Mouse (Mus musculus): ENCODE data around the gene Hspa12b. TPM values are rescaled to one million over a fixed set of nuclear protein-coding genes. Genes with fewer than 3 reads are reported as not detected.

Hspa12b gene
- polyA plus RNA-seq, 1 experiment = 6.0 TPM

GRCm38 (mm10) chr2:131145536-131145935 is 18.5 kb downstream of the Hspa12b start:
- H3ac ChIP-seq (ENCODE audit: control insufficient read depth, insufficient read length, low read depth) = no peak overlapping the region
- peaks cover 56% of the 10 kb centered on the region for H3K36me3 ChIP-seq (ENCODE audit: control insufficient read depth, insufficient read depth)
- H3K27me3 ChIP-seq (ENCODE audit: control insufficient read depth, insufficient read depth, insufficient read length) = no peaks in the 10 kb centered on the region
- H3K79me2 ChIP-seq (ENCODE audit: control insufficient read depth, insufficient read depth) = no peaks in the 10 kb centered on the region
- peaks cover 1% of the 10 kb centered on the region for H3K79me3 ChIP-seq (ENCODE audit: low read depth)
- no peak overlapping the region for H3K4me3 ChIP-seq (ENCODE audit: insufficient read depth, poor library complexity, severe bottlenecking)
- TF ChIP-seq CEBPB (IDR thresholded peaks at IDR 0.05; ENCODE audit: low read depth) (no peak), MYOD1 (IDR thresholded peaks at IDR 0.05; ENCODE audit: control insufficient read depth, insufficient read length, low read depth) (no peak), MYOG (IDR thresholded peaks at IDR 0.05; ENCODE audit: control insufficient read depth, extremely low read depth, insufficient read length) (no peak), MAX (IDR thresholded peaks at IDR 0.05) (no peak), CTCF (IDR thresholded peaks at IDR 0.05; ENCODE audit: control insufficient read depth, insufficient read depth, insufficient read length) (no peak), FOSL1 (IDR thresholded peaks at IDR 0.05; ENCODE audit: insufficient read depth, low read length, poor library complexity, severe bottlenecking) (no peak), USF1 (IDR thresholded peaks at IDR 0.05; ENCODE audit: low read depth) (no peak)

DNA sequence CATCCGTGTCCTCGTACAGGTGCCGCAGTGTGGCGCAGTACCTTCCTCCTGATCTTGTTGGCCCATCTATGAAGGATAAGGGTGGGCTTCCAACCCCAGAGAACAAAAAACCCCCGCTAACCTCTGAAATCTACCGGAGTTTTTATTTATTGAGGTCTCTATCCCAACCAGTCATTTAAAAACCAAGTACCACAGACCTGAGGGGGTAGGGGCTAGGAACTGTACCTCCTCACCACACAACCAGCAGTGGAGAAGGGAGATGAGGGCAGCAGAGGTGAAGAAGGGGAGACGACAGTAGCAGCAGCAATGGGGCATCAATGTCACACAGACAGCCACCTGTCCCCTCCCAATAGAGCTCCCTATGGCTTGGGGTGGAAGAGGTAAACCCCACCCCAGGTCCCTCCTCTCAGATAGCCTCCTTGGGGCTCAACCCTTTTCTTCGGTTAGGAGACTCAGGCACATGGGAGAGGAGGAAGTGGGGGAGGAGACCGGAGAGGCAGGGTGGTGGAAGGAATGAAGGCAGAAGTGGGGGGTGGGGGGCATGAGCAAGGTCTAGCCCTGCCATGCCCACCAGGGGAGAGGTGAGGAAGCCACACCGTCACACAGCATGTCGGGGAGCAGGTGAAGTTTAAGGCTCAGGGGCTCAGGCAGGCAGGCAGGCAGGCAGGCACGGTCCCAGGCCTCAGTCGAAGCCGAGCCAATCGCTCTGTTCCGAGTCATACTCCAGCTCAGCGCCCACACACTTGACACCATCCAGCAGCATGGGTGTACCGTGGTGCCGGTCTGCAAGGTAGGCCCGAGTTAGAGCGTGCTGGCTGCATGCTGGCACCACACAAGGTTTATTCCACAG is 19.3 kb downstream of the Hspa12b start:
- H3K79me3 ChIP-seq (ENCODE audit: low read depth) = peaks cover 1% of the 10 kb centered on the region
- H3K4me3 ChIP-seq (ENCODE audit: insufficient read depth, poor library complexity, severe bottlenecking) = no peak overlapping the region
- no peak for TF ChIP-seq MYOG (IDR thresholded peaks at IDR 0.05; ENCODE audit: control insufficient read depth, extremely low read depth, insufficient read length)
- H3K79me2 ChIP-seq (ENCODE audit: control insufficient read depth, insufficient read depth) = no peaks in the 10 kb centered on the region
- H3ac ChIP-seq (ENCODE audit: control insufficient read depth, insufficient read length, low read depth) = no peak overlapping the region
- H3K27me3 ChIP-seq (ENCODE audit: control insufficient read depth, insufficient read depth, insufficient read length) = no peaks in the 10 kb centered on the region
- H3K36me3 ChIP-seq (ENCODE audit: control insufficient read depth, insufficient read depth) = peaks cover 64% of the 10 kb centered on the region

GRCm38 (mm10) chr2:131147043-131147365 is 19.9 kb downstream of the Hspa12b start:
- Histone ChIP-seq H3K79me2 (ENCODE audit: control insufficient read depth, insufficient read depth) (no peaks in the 10 kb centered on the region), H3K36me3 (ENCODE audit: control insufficient read depth, insufficient read depth) (peaks cover 70% of the 10 kb centered on the region), H3ac (ENCODE audit: control insufficient read depth, insufficient read length, low read depth) (no peak overlapping the region), H3K27me3 (ENCODE audit: control insufficient read depth, insufficient read depth, insufficient read length) (no peaks in the 10 kb centered on the region), H3K4me3 (ENCODE audit: insufficient read depth, poor library complexity, severe bottlenecking) (no peak overlapping the region), H3K79me3 (ENCODE audit: low read depth) (peaks cover 1% of the 10 kb centered on the region)
- TF ChIP-seq FOSL1 (IDR thresholded peaks at IDR 0.05; ENCODE audit: insufficient read depth, low read length, poor library complexity, severe bottlenecking) (no peak), MYOD1 (IDR thresholded peaks at IDR 0.05; ENCODE audit: control insufficient read depth, insufficient read length, low read depth) (no peak), MYOG (IDR thresholded peaks at IDR 0.05; ENCODE audit: control insufficient read depth, extremely low read depth, insufficient read length) (no peak), USF1 (IDR thresholded peaks at IDR 0.05; ENCODE audit: low read depth) (no peak), CEBPB (IDR thresholded peaks at IDR 0.05; ENCODE audit: low read depth) (no peak)

DNA sequence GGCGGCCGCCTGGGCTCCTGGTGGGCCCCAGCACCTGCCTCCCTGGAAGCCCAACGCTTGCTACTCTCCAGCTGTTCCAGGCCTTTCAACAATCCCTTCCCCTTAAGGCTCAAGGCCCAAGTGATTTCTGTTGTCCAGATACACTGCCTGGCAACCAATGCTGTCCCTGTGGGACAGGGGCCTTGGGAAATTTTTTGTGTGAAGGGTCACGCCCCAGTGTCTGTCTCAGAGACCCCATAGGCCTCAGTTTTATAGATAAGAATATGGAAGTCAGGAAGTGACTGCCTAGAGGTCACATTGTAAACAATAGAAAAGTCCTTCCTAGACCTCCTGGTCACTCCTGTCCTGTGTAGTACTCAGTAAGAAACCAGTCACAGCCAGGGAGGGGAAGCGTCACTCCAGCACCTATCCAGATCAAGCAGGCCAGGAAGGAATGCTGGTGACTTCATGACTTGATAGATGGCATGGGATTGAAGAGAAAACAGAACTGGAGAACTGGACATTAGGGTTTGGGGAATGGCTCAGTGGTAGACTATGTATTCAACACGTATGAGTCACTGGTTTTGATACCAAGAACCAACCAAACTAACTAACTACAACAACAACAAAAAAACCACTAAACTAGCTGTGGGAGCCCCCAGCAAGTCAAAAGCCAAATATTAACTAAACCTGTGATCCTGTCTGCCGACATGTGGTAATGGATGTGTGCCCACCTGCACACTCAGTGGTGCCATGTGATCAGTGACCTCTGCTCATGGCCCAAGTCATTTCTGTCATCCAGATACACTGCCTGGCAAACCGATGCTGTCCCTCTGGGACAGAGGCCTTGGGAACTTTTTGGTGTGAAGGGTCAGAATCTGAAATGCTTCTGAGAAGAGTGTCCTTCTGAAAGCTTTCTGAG is 21.5 kb downstream of the Hspa12b start:
- H3K79me3 ChIP-seq (ENCODE audit: low read depth) = peaks cover 1% of the 10 kb centered on the region
- no peaks in the 10 kb centered on the region for H3K27me3 ChIP-seq (ENCODE audit: control insufficient read depth, insufficient read depth, insufficient read length)
- H3K4me3 ChIP-seq (ENCODE audit: insufficient read depth, poor library complexity, severe bottlenecking) = no peak overlapping the region
- H3ac ChIP-seq (ENCODE audit: control insufficient read depth, insufficient read length, low read depth) = no peak overlapping the region
- TF ChIP-seq MAX (IDR thresholded peaks at IDR 0.05) (no peak), USF1 (IDR thresholded peaks at IDR 0.05; ENCODE audit: low read depth) (no peak), CTCF (IDR thresholded peaks at IDR 0.05; ENCODE audit: control insufficient read depth, insufficient read depth, insufficient read length) (no peak), FOSL1 (IDR thresholded peaks at IDR 0.05; ENCODE audit: insufficient read depth, low read length, poor library complexity, severe bottlenecking) (no peak), MYOD1 (IDR thresholded peaks at IDR 0.05; ENCODE audit: control insufficient read depth, insufficient read length, low read depth) (no peak), MYOG (IDR thresholded peaks at IDR 0.05; ENCODE audit: control insufficient read depth, extremely low read depth, insufficient read length) (no peak), CEBPB (IDR thresholded peaks at IDR 0.05; ENCODE audit: low read depth) (no peak)
- no peaks in the 10 kb centered on the region for H3K79me2 ChIP-seq (ENCODE audit: control insufficient read depth, insufficient read depth)
- peaks cover 78% of the 10 kb centered on the region for H3K36me3 ChIP-seq (ENCODE audit: control insufficient read depth, insufficient read depth)

- Histone ChIP-seq H3K79me2 (ENCODE audit: control insufficient read depth, insufficient read depth) (no peaks in the 10 kb centered on the region), H3K36me3 (ENCODE audit: control insufficient read depth, insufficient read depth) (peaks cover 77% of the 10 kb centered on the region), H3K79me3 (ENCODE audit: low read depth) (peaks cover 1% of the 10 kb centered on the region), H3K27me3 (ENCODE audit: control insufficient read depth, insufficient read depth, insufficient read length) (no peaks in the 10 kb centered on the region), H3ac (ENCODE audit: control insufficient read depth, insufficient read length, low read depth) (no peak overlapping the region), H3K4me3 (ENCODE audit: insufficient read depth, poor library complexity, severe bottlenecking) (no peak overlapping the region)
- TF ChIP-seq CTCF (IDR thresholded peaks at IDR 0.05; ENCODE audit: control insufficient read depth, insufficient read depth, insufficient read length) (no peak), USF1 (IDR thresholded peaks at IDR 0.05; ENCODE audit: low read depth) (no peak), CEBPB (IDR thresholded peaks at IDR 0.05; ENCODE audit: low read depth) (no peak), MYOD1 (IDR thresholded peaks at IDR 0.05; ENCODE audit: control insufficient read depth, insufficient read length, low read depth) (no peak), FOSL1 (IDR thresholded peaks at IDR 0.05; ENCODE audit: insufficient read depth, low read length, poor library complexity, severe bottlenecking) (no peak), MYOG (IDR thresholded peaks at IDR 0.05; ENCODE audit: control insufficient read depth, extremely low read depth, insufficient read length) (no peak), MAX (IDR thresholded peaks at IDR 0.05) (no peak)
Observed at GRCm38 (mm10) chr2:131149254-131149578, 22.1 kb downstream of the Hspa12b start.

Measured in C2C12 (cell line).